Mouse (Mus musculus) kidney, postnatal 0 days (tissue): ENCODE measurements around the gene Cacna1c. TPM values are rescaled to one million over a fixed set of nuclear protein-coding genes. Genes with fewer than 3 reads are reported as not detected.

Experiments used
- ATAC-seq: fragments of 200-750 bp; cut with Nextera tagmentation; replicated peaks from 2 replicates; pipeline ENCODE4 v1.8.0; 2017; ENCODE audit warnings: low read depth, moderate number of reproducible peaks, moderate TSS enrichment, moderate library complexity; ENCODE audit not compliant: low FRiP score
- DNase-seq: peaks from one replicate; pipeline ENCODE4 v3.0.0-alpha.2; 2016; ENCODE audit warnings: low spot score
- H3K27ac ChIP-seq: fragments of 300-500 bp; sonication (generic); 2 replicates; pipeline ENCODE4 v1.5.1; 2014; ENCODE audit warnings: mild to moderate bottlenecking
- H3K27me3 ChIP-seq: fragments of 300-500 bp; sonication (generic); 2 replicates; pipeline ENCODE4 v1.6.1; 2014; ENCODE audit warnings: low read length, mixed read lengths; ENCODE audit not compliant: insufficient read depth
- H3K36me3 ChIP-seq: fragments of 300-500 bp; sonication (generic); 2 replicates; pipeline ENCODE4 v1.6.1; 2014; ENCODE audit warnings: low read length, mixed read lengths; ENCODE audit not compliant: insufficient read depth
- H3K4me1 ChIP-seq: fragments of 300-500 bp; sonication (generic); replicated peaks from 2 replicates; pipeline ENCODE4 v1.6.1; 2014; ENCODE audit warnings: antibody characterized with exemption, low read length, mixed read lengths; ENCODE audit not compliant: insufficient read depth
- H3K4me2 ChIP-seq: fragments of 300-500 bp; sonication (generic); 2 replicates; pipeline ENCODE4 v1.6.1; 2014; ENCODE audit warnings: mild to moderate bottlenecking, low read length, moderate library complexity, mixed read lengths
- H3K4me3 ChIP-seq: fragments of 300-500 bp; sonication (generic); replicated peaks from 2 replicates; pipeline ENCODE4 v1.5.1; 2014; ENCODE audit warnings: low read depth, low read length
- H3K9ac ChIP-seq: fragments of 300-500 bp; sonication (generic); 2 replicates; pipeline ENCODE4 v1.6.1; 2014; ENCODE audit warnings: low read depth, low read length
- H3K9me3 ChIP-seq: fragments of 300-500 bp; sonication (generic); replicated peaks from 2 replicates; pipeline ENCODE4 v1.6.1; 2016; ENCODE audit warnings: low read length, inconsistent platforms, mixed read lengths
- CTCF ChIP-seq: IDR thresholded peaks from 2 replicates; pipeline ENCODE4 v1.5.1; 2016; ENCODE audit warnings: antibody characterized with exemption, low read depth, mild to moderate bottlenecking, moderate library complexity
- WGBS: fragments of 180-500 bp; shearing (Covaris S2); extraction: QIAGEN DNeasy Blood & Tissue Kit; methylation state at CpG from one replicate; pipeline ENCODE4 v1.1.7; 2014; 5-methylcytosine and 5-hydroxymethylcytosine counted together
- polyA plus RNA-seq: library from polyadenylated mRNA; unstranded; fragments of >200 nt; fragmentation: Nextera tagmentation; extraction: Ambion mirVana; gene quantifications from 2 replicates; pipeline ENCODE4 v1.2.1, GENCODE M21; 2015

Gene Cacna1c
- polyA plus RNA-seq, 1 experiment from 2014 or later: 1.3 TPM

DNA sequence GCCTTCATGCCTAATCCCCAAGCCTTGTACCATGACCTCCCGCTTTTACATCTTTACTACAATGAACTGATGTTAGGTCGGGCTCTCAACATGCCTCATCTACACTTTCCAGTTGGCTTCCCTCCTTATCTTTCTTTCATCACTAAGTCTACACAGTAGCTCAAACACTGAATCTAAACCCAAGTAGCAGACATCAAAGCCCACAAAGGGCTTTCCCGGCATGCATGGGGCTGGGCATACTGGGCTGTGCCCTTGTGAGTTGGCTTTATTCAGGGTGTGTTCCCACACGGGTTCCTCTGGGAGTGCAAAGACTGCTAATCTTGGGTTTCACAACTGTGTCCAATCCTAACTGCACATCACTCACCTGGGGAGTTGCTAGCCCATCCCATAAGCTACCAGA lies 542.9 kb downstream of the Cacna1c start:
- H3K4me3 ChIP-seq: no peak overlapping the region
- no peaks in the 10 kb centered on the region for H3K36me3 ChIP-seq
- TF ChIP-seq CTCF: no peak
- 77% methylated on average over 4 of the region's 4 CpGs for WGBS
- no peak overlapping the region for H3K27ac ChIP-seq
- DNase-seq (no peak), ATAC-seq (no peak)
- H3K4me2 ChIP-seq: no peak overlapping the region
- no peaks in the 10 kb centered on the region for H3K4me1 ChIP-seq
- H3K9ac ChIP-seq: no peak overlapping the region
- H3K27me3 ChIP-seq: no peaks in the 10 kb centered on the region
- no peaks in the 10 kb centered on the region for H3K9me3 ChIP-seq

DNA sequence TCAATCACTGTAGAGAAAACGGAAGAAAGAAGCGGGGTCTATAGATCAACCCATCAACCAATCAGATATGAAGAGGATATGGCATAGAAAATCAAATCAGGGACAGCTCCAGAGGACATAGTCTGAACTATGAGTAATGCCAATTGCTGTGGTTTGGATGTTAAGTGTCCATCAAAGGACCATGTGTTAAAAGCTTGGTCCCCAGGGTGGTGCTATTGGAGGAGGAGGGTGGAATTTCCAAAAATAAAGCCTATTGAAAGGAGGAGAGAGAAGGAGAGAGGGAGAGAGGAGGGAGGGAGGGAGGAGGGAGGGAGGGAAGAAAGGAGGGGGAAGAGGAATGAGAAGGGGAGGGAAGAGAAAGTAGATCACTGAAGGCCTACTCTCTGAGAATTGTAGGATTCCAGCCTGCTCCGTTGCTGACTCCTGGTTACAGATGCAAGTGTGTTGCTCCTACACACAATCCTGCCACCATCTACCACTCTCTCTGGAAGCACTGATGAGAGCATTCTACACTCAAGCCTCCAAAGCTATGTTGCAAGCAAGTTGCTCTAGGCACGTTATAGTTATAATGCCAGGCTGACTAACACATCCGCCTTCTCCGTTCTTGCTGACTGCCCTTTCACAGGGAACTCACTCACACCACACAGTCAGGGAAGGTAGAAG lies 547.0 kb downstream of the Cacna1c start:
- 89% methylated on average over 6 of the region's 6 CpGs for WGBS
- Histone ChIP-seq H3K9me3 (no peaks in the 10 kb centered on the region), H3K27me3 (no peaks in the 10 kb centered on the region), H3K4me2 (no peak overlapping the region), H3K4me1 (no peaks in the 10 kb centered on the region), H3K9ac (no peak overlapping the region), H3K4me3 (no peak overlapping the region), H3K36me3 (no peaks in the 10 kb centered on the region), H3K27ac (no peak overlapping the region)
- no peak for TF ChIP-seq CTCF
- DNase-seq (no peak), ATAC-seq (no peak)

DNA sequence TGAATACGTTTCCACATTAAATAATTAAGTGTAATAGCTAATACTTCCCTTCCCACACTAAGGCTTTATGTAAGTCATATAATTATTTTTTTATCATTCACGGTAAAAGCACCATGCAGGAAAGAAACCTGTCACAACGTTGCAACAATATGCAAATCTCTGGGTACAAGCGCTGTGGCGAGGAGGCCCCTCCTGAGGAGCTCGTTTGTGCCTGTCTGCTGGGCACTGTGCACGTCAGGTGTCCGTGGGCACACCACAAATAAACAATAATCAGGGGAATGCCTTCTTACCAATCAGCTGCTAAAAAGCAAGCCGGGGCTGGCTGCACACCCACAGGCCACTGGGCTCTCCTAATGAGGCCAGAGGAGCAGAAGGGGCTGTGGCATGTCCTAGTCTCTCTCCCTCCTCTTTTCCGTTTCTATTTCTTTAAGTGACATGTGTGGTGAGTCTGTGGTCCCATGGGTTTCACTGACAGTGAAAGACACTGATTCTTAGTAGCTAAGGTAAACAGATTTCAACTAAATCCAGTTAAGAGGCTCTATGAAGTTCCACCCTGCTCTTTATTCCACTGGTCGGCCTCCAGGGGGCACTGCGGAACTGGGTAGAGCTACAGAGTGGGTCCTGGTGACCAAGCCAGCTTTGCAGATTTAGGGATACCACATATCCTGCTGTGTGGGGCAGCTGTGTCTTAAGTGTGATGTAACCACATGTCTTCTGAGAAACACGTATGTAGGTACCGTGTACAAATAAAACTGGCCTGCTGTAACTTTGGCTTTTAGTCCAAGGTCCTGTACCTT lies 549.8 kb downstream of the Cacna1c start:
- ATAC-seq: no peak
- Histone ChIP-seq H3K4me1 (no peaks in the 10 kb centered on the region), H3K27ac (no peak overlapping the region), H3K4me2 (no peak overlapping the region), H3K27me3 (no peaks in the 10 kb centered on the region), H3K36me3 (no peaks in the 10 kb centered on the region), H3K4me3 (no peak overlapping the region), H3K9ac (no peak overlapping the region), H3K9me3 (no peaks in the 10 kb centered on the region)
- peak; percentile 92 for TF ChIP-seq CTCF
- 57% methylated on average over 14 of the region's 14 CpGs for WGBS
- peak; percentile 85 for DNase-seq

DNA sequence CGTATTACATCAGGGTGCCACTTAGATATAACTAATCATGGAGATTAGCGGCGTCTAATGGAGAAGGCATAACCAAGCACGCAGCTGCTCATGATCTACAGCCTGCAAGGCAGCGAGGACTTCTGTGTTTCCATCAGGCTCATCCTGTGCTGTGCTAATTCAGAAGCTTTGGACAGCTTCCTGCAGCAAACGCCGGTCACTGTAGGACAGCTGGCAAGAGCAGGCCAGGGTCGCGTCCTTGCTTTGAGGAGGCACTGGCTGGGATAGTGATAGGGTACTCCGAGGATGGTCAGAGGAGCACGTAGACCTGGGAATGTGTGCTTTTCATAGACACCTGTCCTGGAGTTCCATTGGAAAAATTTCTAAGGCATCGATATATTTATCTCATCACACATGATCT lies 551.4 kb downstream of the Cacna1c start:
- Histone ChIP-seq H3K4me3 (no peak overlapping the region), H3K4me2 (no peak overlapping the region), H3K9ac (no peak overlapping the region), H3K27ac (no peak overlapping the region), H3K36me3 (no peaks in the 10 kb centered on the region), H3K9me3 (no peaks in the 10 kb centered on the region), H3K27me3 (no peaks in the 10 kb centered on the region), H3K4me1 (no peaks in the 10 kb centered on the region)
- 81% methylated on average over 12 of the region's 12 CpGs for WGBS
- DNase-seq (no peak), ATAC-seq (no peak)
- no peak for TF ChIP-seq CTCF

DNA sequence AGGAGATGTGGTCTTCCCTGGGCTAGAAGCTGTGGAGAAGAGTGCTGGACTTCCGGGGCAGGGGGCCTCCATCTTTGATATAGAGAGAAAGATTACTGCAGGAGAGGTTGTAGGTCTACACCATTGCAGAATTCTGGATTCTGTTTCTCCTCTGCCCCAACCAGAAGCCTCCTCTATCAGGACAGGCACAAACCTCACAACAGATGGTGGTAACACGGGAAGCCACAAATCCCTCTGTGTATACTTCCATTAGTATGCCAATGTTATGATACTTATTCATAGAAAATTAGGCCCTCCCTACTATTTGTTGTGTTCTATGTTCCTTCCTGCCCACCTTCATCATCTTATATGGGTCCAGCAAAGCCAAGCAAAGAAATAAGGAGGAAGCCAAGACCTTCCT lies 552.7 kb downstream of the Cacna1c start:
- H3K27me3 ChIP-seq: no peaks in the 10 kb centered on the region
- WGBS: 92% methylated on average over 2 of the region's 2 CpGs
- no peak overlapping the region for H3K9ac ChIP-seq
- no peaks in the 10 kb centered on the region for H3K9me3 ChIP-seq
- no peaks in the 10 kb centered on the region for H3K4me1 ChIP-seq
- ATAC-seq (no peak), DNase-seq (no peak)
- no peak overlapping the region for H3K4me2 ChIP-seq
- no peak for TF ChIP-seq CTCF
- H3K27ac ChIP-seq: no peak overlapping the region
- H3K4me3 ChIP-seq: no peak overlapping the region
- no peaks in the 10 kb centered on the region for H3K36me3 ChIP-seq

DNA sequence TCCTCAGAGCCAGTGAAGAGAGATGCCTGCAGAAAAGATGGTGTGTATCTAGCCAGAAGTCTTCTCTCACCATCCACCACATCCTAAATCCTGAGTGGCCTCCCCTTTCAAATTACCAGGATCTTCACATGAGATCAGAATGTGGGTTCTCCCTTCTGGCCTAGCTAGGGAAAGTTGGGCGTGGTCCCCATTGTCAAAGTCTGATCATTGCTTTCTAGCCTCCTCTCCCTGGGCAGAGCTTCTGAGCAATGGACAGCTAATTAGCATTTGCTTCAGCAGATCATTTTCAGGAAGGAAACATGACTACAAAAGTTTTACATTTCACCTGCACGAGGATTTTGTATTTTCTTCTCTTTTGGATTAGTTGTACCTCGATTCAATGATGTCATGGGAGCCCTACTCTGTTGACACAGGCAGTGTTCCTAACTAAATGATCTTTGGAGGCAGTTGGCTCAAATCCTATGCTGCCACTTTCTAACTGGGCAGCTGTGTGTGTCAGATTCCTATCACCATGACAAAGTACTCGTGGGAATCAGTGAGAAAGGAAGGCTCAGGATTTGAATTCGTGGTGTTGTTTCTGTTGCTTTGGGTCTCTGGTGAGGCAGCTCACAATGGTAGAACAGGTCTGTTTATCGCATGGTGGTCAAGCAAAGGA lies 554.4 kb downstream of the Cacna1c start:
- Histone ChIP-seq H3K4me1 (no peaks in the 10 kb centered on the region), H3K27ac (no peak overlapping the region), H3K4me2 (no peak overlapping the region), H3K9me3 (0 out of 2 replicates have a peak, but pooled peaks cover 4% of the 10 kb centered on the region), H3K4me3 (no peak overlapping the region), H3K36me3 (no peaks in the 10 kb centered on the region), H3K9ac (no peak overlapping the region), H3K27me3 (no peaks in the 10 kb centered on the region)
- DNase-seq (no peak), ATAC-seq (no peak)
- WGBS: 80% methylated on average over 6 of the region's 6 CpGs
- TF ChIP-seq CTCF: no peak
